Mouse (Mus musculus): ENCODE results near the gene Riox2. TPM values are rescaled to one million over a fixed set of nuclear protein-coding genes. Genes with fewer than 3 reads are reported as not detected.

Riox2 gene
- total and polyA plus RNA-seq, 3 experiments, result 8.1 to 55.1 (median 42.9) TPM

- H3K9me3 ChIP-seq (replicated peaks), result no peaks in the 10 kb centered on the region
- no peaks in the 10 kb centered on the region for H3K36me3 ChIP-seq (replicated peaks)
- peaks cover 6% of the 10 kb centered on the region; the same call in 1 of the 2 replicates for H3K27me3 ChIP-seq (ENCODE audit: insufficient read depth, low read length)
- no peak for DNase-seq (ENCODE audit: low spot score)
- TF ChIP-seq POLR2AphosphoS5 (IDR thresholded peaks at IDR 0.05; ENCODE audit: insufficient replicate concordance, low read depth, low read length), result no peak
- TF ChIP-seq CTCF (IDR thresholded peaks at IDR 0.05; ENCODE audit: low read depth, low read length), result no peak
- no peak for TF ChIP-seq TAL1 (conservative IDR thresholded peaks at IDR 0.05; ENCODE audit: low read depth, low read length)
- TF ChIP-seq GATA1 (IDR thresholded peaks at IDR 0.05; ENCODE audit: borderline replicate concordance, low read length), result no peak
- no peak for TF ChIP-seq GATA2 (IDR thresholded peaks at IDR 0.05; ENCODE audit: borderline replicate concordance, low read depth, low read length)
- no peaks in the 10 kb centered on the region for H3K4me1 ChIP-seq (ENCODE audit: insufficient read depth, low read depth, low read length)
- no peak for ATAC-seq (ENCODE audit: extremely low read depth, insufficient number of reproducible peaks, low FRiP score, poor library complexity, severe bottlenecking)
- no peak overlapping the region for H3K4me3 ChIP-seq (ENCODE audit: low read depth, low read length)
These were observed 69.4 kb downstream of the Riox2 start for GRCm38 (mm10) chr16:59540944-59541343.

GRCm38 (mm10) chr16:59541382-59541781, 69.8 kb downstream of the Riox2 start:
- Histone ChIP-seq H3K27me3 (ENCODE audit: insufficient read depth, low read length) (peaks cover 6% of the 10 kb centered on the region; the same call in 1 of the 2 replicates), H3K4me3 (ENCODE audit: low read depth, low read length) (no peak overlapping the region), H3K4me1 (ENCODE audit: insufficient read depth, low read depth, low read length) (no peaks in the 10 kb centered on the region), H3K9me3 (replicated peaks) (no peaks in the 10 kb centered on the region), H3K36me3 (replicated peaks) (no peaks in the 10 kb centered on the region)
- no peak for TF ChIP-seq POLR2AphosphoS5 (IDR thresholded peaks at IDR 0.05; ENCODE audit: insufficient replicate concordance, low read depth, low read length)
- ATAC-seq (ENCODE audit: extremely low read depth, insufficient number of reproducible peaks, low FRiP score, poor library complexity, severe bottlenecking), result no peak
- DNase-seq (ENCODE audit: low spot score), result no peak

Other genes with a start within 250 kb of the Riox2 start
- gene Olfr201, start 199.1 kb upstream of the Riox2 start, total RNA-seq (2014; fragmentation: Nextera tagmentation), result 0.39 and 0.90 TPM in 2 replicates
- gene Olfr201, start 199.1 kb upstream of the Riox2 start, total RNA-seq (2017), result 0.46 and 0.55 TPM in 2 replicates
- 0.07 TPM in 1 of 2 replicates, not detected in the other for gene Olfr201, start 199.1 kb upstream of the Riox2 start, polyA plus RNA-seq (2012)
- gene Olfr202, start 185.0 kb upstream of the Riox2 start, total RNA-seq (2014; fragmentation: Nextera tagmentation), result not detected in 2 replicates
- not detected in 2 replicates for gene Olfr202, start 185.0 kb upstream of the Riox2 start, total RNA-seq (2017)
- not detected in 2 replicates for gene Olfr202, start 185.0 kb upstream of the Riox2 start, polyA plus RNA-seq (2012)
- not detected in 2 replicates for gene Olfr203, start 172.9 kb upstream of the Riox2 start, total RNA-seq (2014; fragmentation: Nextera tagmentation)
- gene Olfr203, start 172.9 kb upstream of the Riox2 start, total RNA-seq (2017), result not detected in 2 replicates
- not detected in 2 replicates for gene Olfr203, start 172.9 kb upstream of the Riox2 start, polyA plus RNA-seq (2012)
- gene Olfr204, start 153.5 kb upstream of the Riox2 start, total RNA-seq (2014; fragmentation: Nextera tagmentation), result not detected in 2 replicates
- gene Olfr204, start 153.5 kb upstream of the Riox2 start, total RNA-seq (2017), result 0.05 and 0.12 TPM in 2 replicates
- gene Olfr204, start 153.5 kb upstream of the Riox2 start, polyA plus RNA-seq (2012), result not detected in 2 replicates
- not detected in 2 replicates for gene Olfr205, start 140.6 kb upstream of the Riox2 start, total RNA-seq (2014; fragmentation: Nextera tagmentation)
- not detected in 2 replicates for gene Olfr205, start 140.6 kb upstream of the Riox2 start, total RNA-seq (2017)
- gene Olfr205, start 140.6 kb upstream of the Riox2 start, polyA plus RNA-seq (2012), result not detected in 2 replicates
- not detected in 2 replicates for gene Olfr206, start 122.5 kb upstream of the Riox2 start, total RNA-seq (2014; fragmentation: Nextera tagmentation)
- gene Olfr206, start 122.5 kb upstream of the Riox2 start, total RNA-seq (2017), result 0.27 and 0.29 TPM in 2 replicates
- gene Olfr206, start 122.5 kb upstream of the Riox2 start, polyA plus RNA-seq (2012), result not detected in 2 replicates
- gene Olfr209, start 107.8 kb upstream of the Riox2 start, total RNA-seq (2014; fragmentation: Nextera tagmentation), result not detected in 2 replicates
- gene Olfr209, start 107.8 kb upstream of the Riox2 start, total RNA-seq (2017), result 0.16 TPM in 1 of 2 replicates, not detected in the other
- not detected in 2 replicates for gene Olfr209, start 107.8 kb upstream of the Riox2 start, polyA plus RNA-seq (2012)
- not detected in 2 replicates for gene Gabrr3, start 64.4 kb upstream of the Riox2 start, total RNA-seq (2014; fragmentation: Nextera tagmentation)
- 0.05 and 0.17 TPM in 2 replicates for gene Gabrr3, start 64.4 kb upstream of the Riox2 start, total RNA-seq (2017)
- not detected in 2 replicates for gene Gabrr3, start 64.4 kb upstream of the Riox2 start, polyA plus RNA-seq (2012)
- gene Crybg3, start 129.2 kb downstream of the Riox2 start, total RNA-seq (2014; fragmentation: Nextera tagmentation), result 1.7 and 2.9 TPM in 2 replicates
- 1.4 and 1.7 TPM in 2 replicates for gene Crybg3, start 129.2 kb downstream of the Riox2 start, total RNA-seq (2017)
- gene Crybg3, start 129.2 kb downstream of the Riox2 start, polyA plus RNA-seq (2012), result 0.06 and 0.10 TPM in 2 replicates
- 64.3 and 73.1 TPM in 2 replicates for gene Arl6, start 167.6 kb downstream of the Riox2 start, total RNA-seq (2014; fragmentation: Nextera tagmentation)
- 65.2 and 66.3 TPM in 2 replicates for gene Arl6, start 167.6 kb downstream of the Riox2 start, total RNA-seq (2017)
- 8.8 and 9.5 TPM in 2 replicates for gene Arl6, start 167.6 kb downstream of the Riox2 start, polyA plus RNA-seq (2012)

Data from G1E (cell line).